Mouse (Mus musculus) CD8-positive naive resting alpha-beta T cell, adult 57 days (primary cell): ENCODE measurements around the gene Mageb2. TPM values are rescaled to one million over a fixed set of nuclear protein-coding genes. Genes with fewer than 3 reads are reported as not detected.

ENCODE experiments used
- total RNA-seq: library from RNA; stranded (reverse); gene quantifications from one replicate; pipeline ENCODE4 v1.2.4, GENCODE M21; 2023

Gene Mageb2
- not detected for total RNA-seq

DNA sequence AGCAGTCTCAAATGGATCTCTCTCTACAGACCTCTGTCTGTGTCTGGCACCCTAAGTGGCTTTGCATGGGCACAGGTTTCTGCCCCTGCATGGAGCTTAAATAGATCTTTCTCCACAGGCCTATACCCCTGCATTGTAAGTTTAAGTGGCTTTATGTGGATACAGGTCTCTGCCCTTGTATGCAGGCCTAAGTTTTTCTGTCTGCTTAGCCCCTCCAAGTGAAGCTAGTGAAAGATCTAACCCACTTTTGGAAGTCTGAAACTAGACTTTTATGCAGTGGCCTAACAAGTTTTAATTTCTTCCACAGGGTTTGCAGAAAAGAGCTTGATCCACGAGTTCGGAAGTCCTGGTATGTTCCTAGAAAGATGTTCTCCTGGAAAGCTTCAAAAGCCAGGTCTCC, at the start of gene Mageb2:
TSS of gene Mageb2 (plus strand) at position 301 of the 400 bp plus-strand sequence.

Other genes with a start within 250 kb of the Mageb2 start
- not detected for gene Gm5072, start 60.8 kb downstream of the Mageb2 start, total RNA-seq
- gene Gm8914, start 148.4 kb downstream of the Mageb2 start, total RNA-seq, result not detected
- gene 1700084M14Rik, start 244.2 kb downstream of the Mageb2 start, total RNA-seq, result not detected